Mouse (Mus musculus) embryonic facial prominence, embryonic 10.5 days (tissue): ENCODE results near the gene Plch1. TPM values are rescaled to one million over a fixed set of nuclear protein-coding genes. Genes with fewer than 3 reads are reported as not detected.

ENCODE experiments used
- DNase-seq: peaks from one replicate; pipeline ENCODE4 v3.0.0-alpha.2; 2017; ENCODE audit warnings: low spot score
- H3K27ac ChIP-seq: fragments of 300-500 bp; sonication (generic); replicated peaks from 2 replicates; pipeline ENCODE4 v1.5.1; 2016; ENCODE audit warnings: mild to moderate bottlenecking
- H3K27me3 ChIP-seq: fragments of 300-500 bp; sonication (generic); replicated peaks from 2 replicates; pipeline ENCODE4 v1.6.1; 2016; ENCODE audit warnings: low read depth, mild to moderate bottlenecking; ENCODE audit not compliant: poor library complexity, severe bottlenecking
- H3K36me3 ChIP-seq: fragments of 300-500 bp; sonication (generic); replicated peaks from 2 replicates; pipeline ENCODE4 v1.6.1; 2016; ENCODE audit warnings: mild to moderate bottlenecking, moderate library complexity
- H3K4me1 ChIP-seq: fragments of 300-500 bp; sonication (generic); 2 replicates; pipeline ENCODE4 v1.6.1; 2016
- H3K4me3 ChIP-seq: fragments of 300-500 bp; sonication (generic); 2 replicates; pipeline ENCODE4 v1.5.1; 2016; ENCODE audit warnings: mild to moderate bottlenecking, moderate library complexity
- H3K9me3 ChIP-seq: fragments of 300-500 bp; sonication (generic); 2 replicates; pipeline ENCODE4 v1.6.1; 2016; ENCODE audit warnings: mild to moderate bottlenecking
- WGBS: fragments of 180-500 bp; shearing (Covaris S2); methylation state at CpG from one replicate; pipeline ENCODE4 v1.1.7; 2016; 5-methylcytosine and 5-hydroxymethylcytosine counted together
- polyA plus RNA-seq: library from polyadenylated mRNA; unstranded; fragments of >200 nt; fragmentation: Nextera tagmentation; extraction: Ambion mirVana; gene quantifications from 2 replicates; pipeline ENCODE4 v1.2.1, GENCODE M21; 2016

Gene Plch1
- polyA plus RNA-seq, result 10.5 and 19.0 TPM in 2 replicates

- H3K4me1 ChIP-seq, result peaks cover 38% of the 10 kb centered on the region
- peak within 1 kb of the TSS; percentile 87 for H3K4me3 ChIP-seq
- peak within 1 kb of the TSS; percentile 90 for H3K27ac ChIP-seq
- under 1% methylated on average over 12 of the region's 12 CpGs for WGBS
- peaks cover 7% of the 10 kb centered on the region; the same call in 1 of the 2 replicates for H3K27me3 ChIP-seq
- peak; percentile 89 for DNase-seq
- no peaks in the 10 kb centered on the region for H3K9me3 ChIP-seq
- H3K36me3 ChIP-seq, result no peaks in the 10 kb centered on the region
Measured at GRCm38 (mm10) chr3:63899309-63899695, at the start of gene Plch1. TSS of gene Plch1 (minus strand) at chr3:63899472.

GRCm38 (mm10) chr3:63941204-63941850 lies 42.1 kb upstream of the Plch1 start:
- WGBS, result 91% methylated on average over 2 of the region's 2 CpGs
- Histone ChIP-seq H3K9me3 (no peaks in the 10 kb centered on the region), H3K4me1 (no peaks in the 10 kb centered on the region), H3K27me3 (no peaks in the 10 kb centered on the region), H3K27ac (no peak overlapping the region), H3K4me3 (no peak overlapping the region), H3K36me3 (peaks cover 17% of the 10 kb centered on the region)
- DNase-seq, result no peak

- Histone ChIP-seq H3K27me3 (no peaks in the 10 kb centered on the region), H3K4me3 (no peak overlapping the region), H3K27ac (no peak overlapping the region), H3K4me1 (no peaks in the 10 kb centered on the region), H3K9me3 (no peaks in the 10 kb centered on the region), H3K36me3 (peaks cover 10% of the 10 kb centered on the region; the same call in 1 of the 2 replicates)
- 91% methylated on average over 2 of the region's 2 CpGs for WGBS
- no peak for DNase-seq
Measured at GRCm38 (mm10) chr3:63938928-63939327, 39.7 kb upstream of the Plch1 start.

GRCm38 (mm10) chr3:63928878-63929859 lies 29.9 kb upstream of the Plch1 start, which contains the start of gene E130311K13Rik:
TSS of gene E130311K13Rik (minus strand) at chr3:63929472.
- Histone ChIP-seq H3K9me3 (no peaks in the 10 kb centered on the region), H3K4me3 (peak within 1 kb of the TSS; percentile 83), H3K4me1 (peaks cover 7% of the 10 kb centered on the region; the same call in 1 of the 2 replicates), H3K27me3 (no peaks in the 10 kb centered on the region), H3K36me3 (no peaks in the 10 kb centered on the region), H3K27ac (peak within 1 kb of the TSS; percentile 98)
- DNase-seq, result peak; percentile 91
- 5% methylated on average over 48 of the region's 48 CpGs for WGBS

GRCm38 (mm10) chr3:63919634-63920033 lies 20.4 kb upstream of the Plch1 start:
- H3K9me3 ChIP-seq, result no peaks in the 10 kb centered on the region
- peaks cover 2% of the 10 kb centered on the region; the same call in 1 of the 2 replicates for H3K36me3 ChIP-seq
- no peak overlapping the region for H3K27ac ChIP-seq
- H3K4me3 ChIP-seq, result no peak overlapping the region
- no peaks in the 10 kb centered on the region for H3K4me1 ChIP-seq
- 58% methylated on average over 3 of the region's 3 CpGs for WGBS
- no peaks in the 10 kb centered on the region for H3K27me3 ChIP-seq
- DNase-seq, result peak; percentile 37

GRCm38 (mm10) chr3:63910301-63910700 lies 11.0 kb upstream of the Plch1 start:
- H3K9me3 ChIP-seq, result no peaks in the 10 kb centered on the region
- H3K27ac ChIP-seq, result no peak overlapping the region
- H3K27me3 ChIP-seq, result peaks cover 8% of the 10 kb centered on the region; the same call in 1 of the 2 replicates
- H3K4me3 ChIP-seq, result no peak overlapping the region
- no peak for DNase-seq
- no peaks in the 10 kb centered on the region; the same call in 1 of the 2 replicates for H3K36me3 ChIP-seq
- WGBS, result 86% methylated on average over 4 of the region's 4 CpGs
- H3K4me1 ChIP-seq, result peaks cover 2% of the 10 kb centered on the region

- Histone ChIP-seq H3K9me3 (no peaks in the 10 kb centered on the region), H3K27me3 (peaks cover 23% of the 10 kb centered on the region; the same call in 1 of the 2 replicates), H3K4me3 (peak overlapping the region; percentile 56), H3K4me1 (peaks cover 24% of the 10 kb centered on the region), H3K36me3 (no peaks in the 10 kb centered on the region), H3K27ac (peak overlapping the region; percentile 30; the same call in 1 of the 2 replicates)
- WGBS, result 2% methylated on average over 18 of the region's 18 CpGs
- DNase-seq, result peak; percentile 37
Measured at GRCm38 (mm10) chr3:63905241-63905640, 6.0 kb upstream of the Plch1 start.

- Histone ChIP-seq H3K9me3 (no peaks in the 10 kb centered on the region), H3K4me1 (peaks cover 35% of the 10 kb centered on the region), H3K27ac (no peak overlapping the region), H3K4me3 (no peak overlapping the region), H3K36me3 (no peaks in the 10 kb centered on the region), H3K27me3 (peaks cover 23% of the 10 kb centered on the region; the same call in 1 of the 2 replicates)
- no peak for DNase-seq
- whole genome bisulfite sequencing, result 76% methylated on average over 2 of the region's 2 CpGs
Measured at GRCm38 (mm10) chr3:63904157-63904556, 4.9 kb upstream of the Plch1 start.

- peak overlapping the region; percentile 90 for H3K27ac ChIP-seq
- peak overlapping the region; percentile 87 for H3K4me3 ChIP-seq
- no peaks in the 10 kb centered on the region for H3K36me3 ChIP-seq
- no peaks in the 10 kb centered on the region for H3K9me3 ChIP-seq
- H3K4me1 ChIP-seq, result peaks cover 44% of the 10 kb centered on the region
- under 1% methylated on average over 12 of the region's 12 CpGs for WGBS
- DNase-seq, result peak; percentile 52
- H3K27me3 ChIP-seq, result peaks cover 13% of the 10 kb centered on the region; the same call in 1 of the 2 replicates
Measured at GRCm38 (mm10) chr3:63900021-63900571, 824 bp upstream of the Plch1 start.

- Histone ChIP-seq H3K9me3 (no peaks in the 10 kb centered on the region), H3K36me3 (no peaks in the 10 kb centered on the region), H3K27ac (peak overlapping the region; percentile 90), H3K4me3 (peak overlapping the region; percentile 87), H3K4me1 (peaks cover 39% of the 10 kb centered on the region), H3K27me3 (peaks cover 4% of the 10 kb centered on the region; the same call in 1 of the 2 replicates)
- WGBS, result under 1% methylated on average over 41 of the region's 41 CpGs
- peak; percentile 90 for DNase-seq
Measured at GRCm38 (mm10) chr3:63898581-63899308, 527 bp downstream of the Plch1 start.

GRCm38 (mm10) chr3:63897177-63897576 lies 2.1 kb downstream of the Plch1 start:
- no peak for DNase-seq
- no peaks in the 10 kb centered on the region for H3K36me3 ChIP-seq
- peak overlapping the region; percentile 87 for H3K4me3 ChIP-seq
- no peaks in the 10 kb centered on the region for H3K9me3 ChIP-seq
- H3K27me3 ChIP-seq, result peaks cover 4% of the 10 kb centered on the region; the same call in 1 of the 2 replicates
- WGBS, result 33% methylated on average over 1 of the region's 1 CpGs
- H3K4me1 ChIP-seq, result peaks cover 39% of the 10 kb centered on the region
- H3K27ac ChIP-seq, result no peak overlapping the region
